Mouse (Mus musculus): ENCODE measurements around the gene Tbxas1.

Gene Tbxas1

GRCm38 (mm10) chr6:39051799-39052556, 176.8 kb downstream of the Tbxas1 start:
- no peak for DNase-seq (ENCODE audit: low spot score in 2 of 2)

DNA sequence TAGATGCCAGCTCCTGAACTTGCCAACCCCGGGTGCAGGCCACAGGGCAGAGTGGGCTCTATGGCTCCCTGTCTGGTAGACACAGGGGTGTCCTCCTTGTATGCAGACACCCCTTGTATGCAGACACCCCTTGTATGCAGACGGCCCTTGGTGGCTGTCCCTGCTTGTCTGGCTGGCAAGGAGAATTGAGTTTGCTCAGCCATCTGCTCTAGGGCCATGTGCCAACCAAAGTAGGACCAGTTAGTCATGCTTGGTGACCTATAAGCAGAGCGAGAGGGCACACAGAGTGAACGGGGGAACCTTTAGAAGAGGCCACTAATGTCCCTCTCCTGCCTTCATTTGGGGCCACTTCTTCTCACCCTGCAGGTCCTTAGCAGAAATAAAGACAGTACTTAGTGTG, 177.4 kb downstream of the Tbxas1 start:
- DNase-seq (ENCODE audit: low spot score in 2 of 2), result no peak

GRCm38 (mm10) chr6:39054206-39054864, 179.1 kb downstream of the Tbxas1 start:
- no peak for DNase-seq (ENCODE audit: low spot score in 2 of 2)

DNA sequence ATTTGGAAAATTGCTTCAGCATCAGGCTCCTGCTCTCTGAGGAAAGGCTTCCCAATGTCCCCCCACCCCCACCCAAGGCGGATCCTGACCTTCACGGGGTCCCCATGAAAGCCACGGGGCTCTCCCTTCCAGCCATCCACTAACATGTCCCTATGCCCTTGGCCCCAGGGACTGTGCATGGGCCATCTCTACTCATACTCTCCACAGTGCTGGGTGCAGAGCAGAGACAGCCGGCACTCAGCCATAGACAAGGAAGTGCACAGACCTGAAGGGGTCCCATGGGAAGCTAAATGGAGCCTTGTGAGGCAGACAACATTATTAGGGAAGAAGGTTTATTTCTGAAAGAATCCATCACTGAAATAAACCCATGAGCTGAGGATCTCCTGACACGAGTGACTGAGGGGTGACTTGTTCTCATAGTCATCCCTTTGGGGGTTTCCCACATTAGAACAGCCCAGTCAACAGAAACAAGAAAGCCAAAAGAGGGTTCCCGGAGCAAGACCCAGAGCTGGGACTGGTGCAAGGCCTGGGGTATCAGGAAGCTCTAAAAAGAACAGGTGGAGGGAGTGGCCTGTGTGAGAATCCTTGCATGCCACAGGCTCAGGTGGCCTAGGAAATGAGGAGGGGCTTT, 179.8 kb downstream of the Tbxas1 start:
- DNase-seq (ENCODE audit: low spot score in 2 of 2), result no peak

DNA sequence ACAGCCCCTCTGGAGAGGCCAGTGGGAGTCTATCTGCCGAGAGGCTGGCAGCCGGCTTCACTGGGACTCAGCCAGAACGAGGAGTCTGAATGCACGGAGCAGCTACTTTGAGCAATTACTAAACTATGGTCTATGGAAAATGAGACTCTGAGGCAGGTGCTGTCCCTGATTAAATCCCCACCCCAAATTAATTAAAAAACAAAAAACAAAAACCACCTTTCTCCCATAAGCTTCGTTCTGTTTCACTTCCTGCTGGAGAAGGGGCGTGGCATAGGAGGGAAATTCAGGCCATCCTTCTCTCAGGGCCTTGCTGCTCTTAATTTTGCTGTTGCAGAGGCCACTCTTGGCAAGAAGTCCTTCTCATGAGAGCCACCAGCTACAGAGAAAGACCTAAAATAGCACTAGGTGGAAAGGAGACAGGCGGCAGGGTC, 180.6 kb downstream of the Tbxas1 start:
- no peak for DNase-seq (ENCODE audit: low spot score in 2 of 2)

GRCm38 (mm10) chr6:39057161-39057560, 182.0 kb downstream of the Tbxas1 start:
- DNase-seq (ENCODE audit: low spot score in 2 of 2), result no peak

DNA sequence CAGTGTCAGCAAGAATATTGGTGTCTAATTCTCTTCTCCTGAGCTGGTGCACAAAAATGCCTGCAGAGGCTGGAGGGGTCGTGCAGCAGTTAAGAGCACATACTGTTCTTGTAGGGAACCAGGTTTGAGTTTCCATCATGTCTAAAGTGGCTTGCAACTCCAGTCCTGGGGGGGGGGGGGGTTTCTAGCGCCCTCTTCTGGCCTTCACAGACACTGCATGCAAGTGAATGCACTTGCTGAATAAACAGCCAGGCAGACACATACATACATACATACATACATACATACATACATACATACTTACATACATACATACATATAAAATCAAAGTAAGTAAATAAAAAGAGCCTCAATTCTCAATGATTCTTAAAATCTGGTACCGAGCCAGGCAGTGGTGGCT, 183.2 kb downstream of the Tbxas1 start:
- no peak for DNase-seq (ENCODE audit: low spot score in 2 of 2)

GRCm38 (mm10) chr6:39058936-39059335, 183.7 kb downstream of the Tbxas1 start:
- DNase-seq (ENCODE audit: low spot score in 2 of 2), result no peak

GRCm38 (mm10) chr6:39059547-39060497, 184.6 kb downstream of the Tbxas1 start:
- DNase-seq (ENCODE audit: low spot score in 2 of 2), result no peak

- no peak for DNase-seq (ENCODE audit: low spot score in 2 of 2)
These were observed 186.0 kb downstream of the Tbxas1 start for GRCm38 (mm10) chr6:39061180-39061579.

- DNase-seq (ENCODE audit: low spot score in 2 of 2), result no peak
These were observed 188.3 kb downstream of the Tbxas1 start for GRCm38 (mm10) chr6:39063541-39063940.

GRCm38 (mm10) chr6:39066935-39067578, 191.9 kb downstream of the Tbxas1 start:
- DNase-seq (ENCODE audit: low spot score in 2 of 2), result peak; percentile 66 to 75

DNA sequence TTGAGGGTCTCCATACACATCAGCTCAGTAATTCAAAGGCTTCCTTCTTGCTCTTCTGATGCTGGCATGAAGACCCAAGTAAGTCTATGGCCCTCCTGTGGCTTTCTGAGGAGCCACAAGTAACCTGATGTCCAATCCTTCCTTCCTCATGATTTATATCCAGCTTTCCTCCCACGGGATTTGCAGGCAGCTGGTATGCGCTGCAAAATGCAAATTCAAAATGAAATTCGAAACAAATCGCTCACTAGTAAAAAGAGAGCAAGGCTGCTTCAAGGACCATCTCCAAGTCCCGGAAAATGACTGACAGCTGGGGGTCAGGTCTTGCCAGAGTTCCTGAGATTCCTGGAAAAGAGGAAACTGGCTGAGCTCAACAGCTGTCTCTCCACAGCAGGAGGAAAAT, 197.5 kb downstream of the Tbxas1 start:
- DNase-seq (ENCODE audit: low spot score in 2 of 2), result no peak

DNA sequence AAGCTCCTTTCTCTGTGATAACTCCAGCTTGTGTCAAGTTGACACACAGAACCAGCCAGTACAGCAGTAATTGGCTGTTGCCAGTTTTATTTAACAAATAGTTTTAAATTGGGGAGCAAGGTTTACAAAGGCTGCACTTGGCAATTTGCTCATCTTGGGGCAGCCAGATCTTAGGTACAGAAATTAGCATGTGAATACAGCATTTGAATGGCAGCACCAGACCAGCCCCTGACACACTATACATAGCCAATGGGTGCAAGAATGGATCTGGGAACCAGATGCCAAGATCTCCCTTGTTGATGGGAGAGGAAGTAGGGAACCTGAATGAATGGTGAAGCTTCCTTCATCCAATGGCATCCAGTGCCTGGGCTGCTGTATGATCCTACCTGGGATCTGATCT, 199.0 kb downstream of the Tbxas1 start:
- DNase-seq (ENCODE audit: low spot score in 2 of 2), result no peak

- no peak for DNase-seq (ENCODE audit: low spot score in 2 of 2)
These were observed 201.3 kb downstream of the Tbxas1 start for GRCm38 (mm10) chr6:39076498-39076897.

- no peak for DNase-seq (ENCODE audit: low spot score in 2 of 2)
These were observed 229.4 kb downstream of the Tbxas1 start for GRCm38 (mm10) chr6:39104631-39105030.

DNA sequence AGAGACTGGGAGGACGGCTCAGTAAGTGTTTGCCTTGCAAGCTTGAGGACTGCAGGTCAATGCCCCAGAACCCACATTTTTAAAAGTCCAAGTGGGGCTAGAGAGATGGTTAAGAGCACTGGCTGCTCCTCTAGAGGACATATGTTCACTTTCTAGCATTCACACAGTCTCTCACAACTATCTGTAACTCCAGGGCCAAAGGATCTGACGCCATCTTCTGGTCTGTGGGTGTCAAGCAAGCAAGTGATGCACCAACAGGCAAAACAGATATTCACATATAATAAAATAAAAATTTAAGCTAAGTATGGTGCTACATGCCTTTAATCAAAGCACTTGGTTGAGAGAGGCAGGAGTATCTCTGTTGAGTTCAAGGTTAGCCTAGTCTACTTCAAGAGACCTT, 231.6 kb downstream of the Tbxas1 start:
- DNase-seq (ENCODE audit: low spot score in 2 of 2), result no peak

GRCm38 (mm10) chr6:39112701-39113100, 237.5 kb downstream of the Tbxas1 start:
- DNase-seq (ENCODE audit: low spot score in 2 of 2), result no peak

DNA sequence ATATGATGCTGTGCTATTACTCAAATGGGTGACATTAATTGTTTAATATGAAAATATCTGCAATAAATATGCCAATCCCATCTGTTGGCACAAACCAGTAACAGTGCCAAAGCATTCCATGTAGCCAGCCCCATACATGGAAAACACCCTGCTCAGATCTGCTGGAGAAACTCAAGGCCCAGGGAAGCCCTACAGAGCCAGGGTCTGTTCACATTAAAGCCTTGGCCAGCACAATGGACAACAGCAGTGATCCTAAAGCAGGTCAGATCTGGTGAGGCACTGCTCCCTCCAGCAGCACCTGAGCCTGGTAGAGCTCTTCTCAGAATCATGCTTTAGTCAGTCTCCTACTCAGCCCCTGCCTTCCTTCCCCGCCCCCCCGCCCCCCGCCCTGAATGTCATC, 237.9 kb downstream of the Tbxas1 start:
- DNase-seq (ENCODE audit: low spot score in 2 of 2), result no peak

DNA sequence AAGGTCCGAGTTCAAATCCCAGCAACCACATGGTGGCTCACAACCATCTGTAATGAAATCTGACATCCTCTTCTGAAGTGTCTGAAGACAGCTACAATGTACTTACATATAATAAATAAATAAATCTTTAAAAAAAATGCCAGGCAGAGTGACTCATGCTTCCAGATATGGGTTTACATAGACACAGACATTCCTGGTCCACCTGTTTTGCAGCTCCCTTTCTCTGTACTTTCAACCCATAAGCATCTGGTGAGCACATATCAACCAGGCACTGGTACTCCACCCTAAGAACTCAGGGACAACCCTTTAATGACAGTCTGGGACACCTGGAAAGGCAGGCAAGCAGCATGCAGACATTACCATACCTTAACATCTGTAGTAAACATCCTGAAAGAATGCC, 240.2 kb downstream of the Tbxas1 start:
- DNase-seq (ENCODE audit: low spot score in 2 of 2), result no peak
